Mouse (Mus musculus) thymus, adult 2 months (tissue): Measurements from ENCODE around the gene Ddx1.

ENCODE experiments used
- CTCF ChIP-seq: fragments of 200-500 bp; IDR thresholded peaks from 2 replicates; pipeline ENCODE4 v1.5.1; 2012; ENCODE audit warnings: mild to moderate bottlenecking, control low read depth, low read length, moderate library complexity, borderline replicate concordance; ENCODE audit not compliant: control insufficient read depth, poor library complexity, insufficient read depth; ENCODE audit errors: extremely low read depth
- POLR2A ChIP-seq: fragments of 200-500 bp; IDR thresholded peaks from 2 replicates; pipeline ENCODE4 v1.6.1; 2012; ENCODE audit warnings: mild to moderate bottlenecking, low read length, control low read depth, moderate library complexity; ENCODE audit not compliant: control insufficient read depth, poor library complexity, insufficient read depth; ENCODE audit errors: extremely low read depth

- no peak for TF ChIP-seq CTCF
- TF ChIP-seq POLR2A: no peak
Observed at GRCm38 (mm10) chr12:13205733-13206132, 43.3 kb downstream of the Ddx1 start.
